Mouse (Mus musculus) left cerebral cortex, adult 2 months (tissue): ENCODE results near the gene Sult5a1. TPM values are rescaled to one million over a fixed set of nuclear protein-coding genes. Genes with fewer than 3 reads are reported as not detected.

ENCODE experiments used
- DNase-seq, 2 experiments: peaks; one replicate each; pipeline ENCODE4 v3.0.0; 2021 to 2022; ENCODE audit warnings: low spot score in 2 of 2, mixed read lengths in 1 of 2; ENCODE audit errors: extremely low spot score in 1 of 2
- H3K27ac ChIP-seq: fragments of 200-600 bp; 2 replicates; pipeline ENCODE4 v1.8.1; 2022
- H3K4me3 ChIP-seq: fragments of 200-600 bp; 2 replicates; pipeline ENCODE4 v1.8.1; 2022
- CTCF ChIP-seq: fragments of 200-600 bp; IDR thresholded peaks from 2 replicates; pipeline ENCODE4 v1.8.1; 2022; ENCODE audit warnings: antibody characterized with exemption, mild to moderate bottlenecking, moderate library complexity
- intact Hi-C: fragments of 180-260 bp; cut with DNase I; formaldehyde crosslinking; loops from one replicate; pipeline ENCODE4 v1.15.1; 2025
- total RNA-seq, 2 experiments: library from RNA; stranded (reverse); gene quantifications; 2 replicates each; pipeline ENCODE4 v1.2.3; 2021

Sult5a1 gene
- total RNA-seq, 2 experiments from 2014 or later = 0.84 TPM; not detected in 1

GRCm38 (mm10) chr8:123132953-123133352 is 25.2 kb downstream of the Sult5a1 start:
- Histone ChIP-seq H3K27ac (no peak overlapping the region), H3K4me3 (no peak overlapping the region)
- DNase-seq = no peak
- TF ChIP-seq CTCF = peak; percentile 4
- intact Hi-C loops = no loop called here

- no peak overlapping the region for H3K27ac ChIP-seq
- TF ChIP-seq CTCF = no peak
- no peak for DNase-seq
Measured at GRCm38 (mm10) chr8:123131041-123131440, 27.1 kb downstream of the Sult5a1 start.

DNA sequence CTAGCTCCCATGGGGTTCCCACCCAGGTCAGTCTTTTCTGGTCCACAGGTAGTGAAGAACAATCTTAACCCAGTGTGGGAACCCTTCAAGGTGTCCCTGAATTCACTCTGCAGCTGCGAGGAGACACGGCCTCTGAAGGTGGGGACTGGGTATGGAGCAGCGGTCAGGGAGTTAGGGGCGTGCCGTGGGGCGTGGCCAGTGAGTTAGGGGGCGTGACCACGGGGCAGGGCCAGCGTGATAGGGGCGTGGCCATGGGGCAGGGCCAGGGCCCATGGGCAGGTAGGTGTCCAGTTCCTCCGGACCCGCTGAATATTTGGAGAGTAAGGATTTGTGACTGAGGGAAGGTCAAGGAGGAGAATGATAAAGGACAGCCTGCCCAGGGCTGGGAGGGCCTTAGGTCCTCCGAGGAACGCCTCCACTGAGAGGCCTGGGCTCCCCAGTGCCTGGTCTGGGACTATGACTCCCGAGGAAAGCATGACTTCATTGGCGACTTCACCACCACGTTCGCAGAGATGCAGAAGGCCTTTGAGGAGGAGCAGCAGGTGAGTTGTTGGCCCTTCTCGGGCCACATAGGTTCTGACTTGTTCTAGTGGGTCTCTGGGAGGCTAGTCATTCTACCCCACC is 31.8 kb downstream of the Sult5a1 start:
- no peak overlapping the region for H3K27ac ChIP-seq
- H3K4me3 ChIP-seq = no peak overlapping the region
- DNase-seq = no peak
- intact Hi-C loops = no loop called here
- TF ChIP-seq CTCF = no peak

More at GRCm38 (mm10) chr8:123131041-123131440, 27.1 kb downstream of the Sult5a1 start:
- no peak overlapping the region for H3K4me3 ChIP-seq
- intact Hi-C loops = no loop called here

DNA sequence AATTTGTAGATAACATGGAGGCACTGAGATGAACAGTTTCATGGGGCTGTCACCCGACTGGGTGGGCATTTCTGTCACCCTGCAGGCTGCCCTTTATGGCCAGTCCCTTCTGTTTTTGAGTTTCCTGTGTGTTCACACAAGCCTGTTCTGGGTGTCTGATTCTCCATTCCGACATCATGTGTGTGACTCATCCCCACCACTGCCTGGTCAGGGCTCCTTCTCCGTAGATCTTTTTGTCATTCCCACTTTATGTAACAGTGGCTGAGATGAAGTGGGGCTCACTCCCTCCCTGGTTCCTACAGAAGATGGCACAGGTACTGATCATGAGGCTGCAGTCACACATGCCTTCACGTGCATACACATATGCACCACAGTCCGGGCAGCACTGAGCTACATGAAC is 35.4 kb downstream of the Sult5a1 start:
- no peak overlapping the region; the same call in 1 of the 2 replicates for H3K27ac ChIP-seq

DNA sequence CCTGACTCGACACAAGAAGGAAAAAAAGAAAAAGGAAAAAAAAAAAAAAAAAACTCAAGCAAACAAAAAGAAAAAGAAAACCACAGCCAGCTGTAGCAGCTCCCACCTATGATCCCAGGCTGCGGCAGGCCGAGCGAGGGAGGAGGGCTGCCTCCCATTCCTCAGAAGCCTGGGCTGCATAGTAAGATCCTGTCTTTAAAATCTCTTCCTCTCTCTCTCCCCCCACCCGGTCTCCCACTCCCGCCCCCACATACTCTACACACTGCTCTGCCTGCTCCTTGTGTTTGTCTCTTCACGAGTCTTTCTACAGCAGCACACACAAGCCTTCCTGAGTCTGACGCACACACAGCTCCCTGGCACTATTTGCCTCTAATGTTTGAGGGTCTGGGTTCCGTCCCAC is 36.1 kb downstream of the Sult5a1 start:
- no peak for TF ChIP-seq CTCF
- no peak overlapping the region for H3K27ac ChIP-seq
- intact Hi-C loops = loop anchor here (2.0 kb wide), 1 partner anchor 15 kb away; no protein-coding TSS in a partner anchor
- H3K4me3 ChIP-seq = no peak overlapping the region
- DNase-seq = no peak

More for the DNA sequence above, 35.4 kb downstream of the Sult5a1 start:
- no peak for TF ChIP-seq CTCF
- intact Hi-C loops = loop anchor here (2.0 kb wide), 1 partner anchor 14 kb away; no protein-coding TSS in a partner anchor
- no peak overlapping the region for H3K4me3 ChIP-seq
- DNase-seq = no peak

DNA sequence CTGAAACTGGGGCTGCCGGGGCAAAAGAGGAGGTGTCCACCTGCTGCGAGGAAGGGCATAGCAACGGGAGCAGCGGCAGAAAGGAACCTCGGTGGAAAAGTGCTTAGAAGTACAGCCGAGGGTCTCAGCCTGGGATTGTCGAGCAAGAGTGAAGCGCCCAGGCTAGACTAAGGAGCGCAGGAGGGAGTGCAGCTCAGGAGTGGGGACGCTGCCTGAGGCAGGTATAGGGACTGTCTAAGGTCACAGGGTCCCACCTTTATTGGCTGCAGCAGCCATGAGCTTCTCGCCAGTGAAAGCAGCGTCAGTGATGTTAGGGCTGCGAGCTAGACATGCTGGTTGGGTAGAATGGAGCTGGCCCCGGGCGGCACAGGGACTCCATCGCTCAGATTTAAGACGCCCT is 40.4 kb downstream of the Sult5a1 start:
- no peak for DNase-seq
- intact Hi-C loops = no loop called here
- H3K4me3 ChIP-seq = peak overlapping the region; percentile 61
- TF ChIP-seq CTCF = no peak
- H3K27ac ChIP-seq = no peak overlapping the region

- intact Hi-C loops = no loop called here
- peak within 1 kb of the TSS; percentile 61 for H3K4me3 ChIP-seq
- peak in 1 of 2 experiments; percentile 38 for DNase-seq
- TF ChIP-seq CTCF = no peak
- no peak within 1 kb of the TSS for H3K27ac ChIP-seq
Measured at GRCm38 (mm10) chr8:123117127-123117731, 40.9 kb downstream of the Sult5a1 start, which contains the start of gene Cpne7. Gene Cpne7, plus strand, starts transcription at chr8:123117374.

- intact Hi-C loops = no loop called here
- TF ChIP-seq CTCF = no peak
- DNase-seq = no peak
- no peak overlapping the region for H3K27ac ChIP-seq
- no peak overlapping the region for H3K4me3 ChIP-seq
Measured at GRCm38 (mm10) chr8:123114644-123115043, 43.5 kb downstream of the Sult5a1 start.

- no peak for DNase-seq
- no peak overlapping the region for H3K27ac ChIP-seq
- TF ChIP-seq CTCF = no peak; the same call in none of the 2 replicates
- intact Hi-C loops = no loop called here
- H3K4me3 ChIP-seq = no peak overlapping the region
Measured at GRCm38 (mm10) chr8:123113908-123114469, 44.1 kb downstream of the Sult5a1 start.

- intact Hi-C loops = no loop called here
- no peak for TF ChIP-seq CTCF
- DNase-seq = no peak
- Histone ChIP-seq H3K27ac (no peak overlapping the region), H3K4me3 (no peak overlapping the region)
Measured at GRCm38 (mm10) chr8:123112892-123113291, 45.2 kb downstream of the Sult5a1 start.

GRCm38 (mm10) chr8:123110649-123111048 is 47.5 kb downstream of the Sult5a1 start:
- intact Hi-C loops = no loop called here
- DNase-seq = no peak
- Histone ChIP-seq H3K4me3 (no peak overlapping the region), H3K27ac (no peak overlapping the region)
- peak; percentile 75 for TF ChIP-seq CTCF

- TF ChIP-seq CTCF = no peak
- no peak for DNase-seq
- Histone ChIP-seq H3K27ac (no peak overlapping the region), H3K4me3 (no peak overlapping the region)
- intact Hi-C loops = no loop called here
Measured at GRCm38 (mm10) chr8:123108953-123109352, 49.2 kb downstream of the Sult5a1 start.
